ENCODE assay signal across 9 mouse cellular contexts in genomic region chr17:48774172-48774890, GRCm38 (mm10).
DNase-seq lines count a peak whose midpoint lies in the region; ATAC-seq and TF ChIP-seq lines count a peak whose summit lies in the region.
"Had no signal": no experiment of that assay in that cellular context is flagged by ENCODE, and none has a peak within 500 bp of the region (broad histone marks: within the 10 kb centered on the region; RNA-seq: fewer than 3 reads in every experiment).

No protein-coding gene starts in this region.

- 6% methylated on average over 15 of the region's 15 CpGs for WGBS in midbrain, embryonic 12.5 days
- 69% methylated on average over 15 of the region's 15 CpGs for WGBS in liver, postnatal 0 days (ENCODE audit: insufficient replicate concordance)

- DNase-seq in cerebellum, postnatal 14 days: peak; percentile 18 to 34
- DNase-seq in cerebellum, adult 11-12 months: no peak
- DNase-seq in gastrocnemius, adult 18-20 months (ENCODE audit: low spot score): peak; percentile 24
- DNase-seq in kidney, adult 8-10 months: peak; percentile 1 to 4
- DNase-seq in liver, postnatal 0 days: no peak
- no peak for DNase-seq in adrenal gland, postnatal 25 days

- no peak overlapping the region; the same call in 1 of the 2 replicates for H3K27ac ChIP-seq in midbrain, embryonic 12.5 days (replicated peaks)
- no peak overlapping the region for H3K27ac ChIP-seq in liver, postnatal 0 days (ENCODE audit: low read depth)
- H3K27ac ChIP-seq: macrophage had no signal

- no peaks in the 10 kb centered on the region for H3K36me3 ChIP-seq in midbrain, embryonic 12.5 days
- H3K36me3 ChIP-seq in liver, postnatal 0 days (replicated peaks; ENCODE audit: insufficient read depth, low read length): no peaks in the 10 kb centered on the region

- peak; percentile 55 for ATAC-seq in midbrain, embryonic 12.5 days (ENCODE audit: low FRiP score, low read depth)
- ATAC-seq in liver, postnatal 0 days: no peak
- ATAC-seq in megakaryocyte progenitor cell, adult 5-6 weeks (replicated peaks; ENCODE audit: poor library complexity): no peak

- H3K4me3 ChIP-seq in midbrain, embryonic 12.5 days: no peak overlapping the region
- no peak overlapping the region for H3K4me3 ChIP-seq in liver, postnatal 0 days (ENCODE audit: low read depth, low read length)

- no peaks in the 10 kb centered on the region for H3K9me3 ChIP-seq in midbrain, embryonic 12.5 days
- no peaks in the 10 kb centered on the region for H3K9me3 ChIP-seq in liver, postnatal 0 days (ENCODE audit: low read length)

- H3K4me2 ChIP-seq in midbrain, embryonic 12.5 days (replicated peaks): 0 out of 2 replicates have a peak overlapping the region, but pooled peaks have one; percentile 5
- H3K4me2 ChIP-seq in liver, postnatal 0 days (ENCODE audit: low read depth, low read length): no peak overlapping the region

- TF ChIP-seq CTCF in liver, postnatal 0 days (IDR thresholded peaks at IDR 0.05; ENCODE audit: low read depth): no peak

- peaks cover 49% of the 10 kb centered on the region for H3K4me1 ChIP-seq in midbrain, embryonic 12.5 days
- H3K4me1 ChIP-seq in liver, postnatal 0 days (ENCODE audit: insufficient read depth): no peaks in the 10 kb centered on the region

- H3K27me3 ChIP-seq in midbrain, embryonic 12.5 days: peaks cover 9% of the 10 kb centered on the region
- no peaks in the 10 kb centered on the region for H3K27me3 ChIP-seq in liver, postnatal 0 days (ENCODE audit: insufficient read depth, low read length)

- no peak overlapping the region for H3K9ac ChIP-seq in midbrain, embryonic 12.5 days (replicated peaks)
- no peak overlapping the region for H3K9ac ChIP-seq in liver, postnatal 0 days (replicated peaks)

- no peak for TF ChIP-seq EP300 in liver, postnatal 0 days (IDR thresholded peaks at IDR 0.05; ENCODE audit: low read depth)

Comparison
In these comparisons a context has a peak if more than half of its experiments do, and no peak if none do; other contexts are left out.
1. DNase-seq: peak in cerebellum, postnatal 14 days (2 of 2), gastrocnemius, adult 18-20 months (single experiment) and kidney, adult 8-10 months (2 of 2); none in cerebellum, adult 11-12 months (single experiment), liver, postnatal 0 days (single experiment) and adrenal gland, postnatal 25 days (single experiment).